Mouse (Mus musculus) embryo, embryonic 11.5 days (tissue): Measurements from ENCODE around the gene Arsb.

ENCODE experiments used
- DNase-seq: peaks from one replicate; pipeline ENCODE4 v3.0.0-alpha.2; 2012; ENCODE audit warnings: low read depth, low spot score

The Arsb gene

GRCm38 (mm10) chr13:93840146-93840545 is 68.7 kb downstream of the Arsb start:
- no peak for DNase-seq

- DNase-seq, result no peak
Measured at GRCm38 (mm10) chr13:93846831-93847518, 75.5 kb downstream of the Arsb start.

GRCm38 (mm10) chr13:93847614-93848013 is 76.2 kb downstream of the Arsb start:
- no peak for DNase-seq

- no peak for DNase-seq
Measured at GRCm38 (mm10) chr13:93848615-93849014, 77.2 kb downstream of the Arsb start.

GRCm38 (mm10) chr13:93849751-93850355 is 78.4 kb downstream of the Arsb start:
- no peak for DNase-seq

- no peak for DNase-seq
Measured at GRCm38 (mm10) chr13:93850674-93851073, 79.2 kb downstream of the Arsb start.

- DNase-seq, result peak; percentile 13
Measured at GRCm38 (mm10) chr13:93852419-93853138, 81.1 kb downstream of the Arsb start.

- DNase-seq, result no peak
Measured at GRCm38 (mm10) chr13:93853767-93854166, 82.3 kb downstream of the Arsb start.

- no peak for DNase-seq
Measured at GRCm38 (mm10) chr13:93854325-93854724, 82.9 kb downstream of the Arsb start.

GRCm38 (mm10) chr13:93854966-93855562 is 83.6 kb downstream of the Arsb start:
- no peak for DNase-seq

GRCm38 (mm10) chr13:93855701-93856183 is 84.3 kb downstream of the Arsb start:
- no peak for DNase-seq

- no peak for DNase-seq
Measured at GRCm38 (mm10) chr13:93861211-93861610, 89.8 kb downstream of the Arsb start.

- DNase-seq, result no peak
Measured at GRCm38 (mm10) chr13:93864066-93864740, 92.8 kb downstream of the Arsb start.

- DNase-seq, result no peak
Measured at GRCm38 (mm10) chr13:93866638-93867037, 95.2 kb downstream of the Arsb start.

GRCm38 (mm10) chr13:93871681-93872080 is 100.3 kb downstream of the Arsb start:
- no peak for DNase-seq

- no peak for DNase-seq
Measured at GRCm38 (mm10) chr13:93872591-93872990, 101.2 kb downstream of the Arsb start.

- no peak for DNase-seq
Measured at GRCm38 (mm10) chr13:93877924-93878323, 106.5 kb downstream of the Arsb start.

GRCm38 (mm10) chr13:93879426-93879825 is 108.0 kb downstream of the Arsb start:
- no peak for DNase-seq

- DNase-seq, result no peak
Measured at GRCm38 (mm10) chr13:93882132-93882531, 110.7 kb downstream of the Arsb start.

GRCm38 (mm10) chr13:93886999-93887398 is 115.6 kb downstream of the Arsb start:
- no peak for DNase-seq

- no peak for DNase-seq
Measured at GRCm38 (mm10) chr13:93888196-93888595, 116.8 kb downstream of the Arsb start.

- no peak for DNase-seq
Measured at GRCm38 (mm10) chr13:93888916-93889315, 117.5 kb downstream of the Arsb start.
